Mouse (Mus musculus) heart, embryonic 11.5 days (tissue): ENCODE data around the gene Mfsd4a. TPM values are rescaled to one million over a fixed set of nuclear protein-coding genes. Genes with fewer than 3 reads are reported as not detected.

Experiments
- ATAC-seq: fragments of 200-750 bp; cut with Nextera tagmentation; replicated peaks from 2 replicates; pipeline ENCODE4 v1.8.0; 2017; ENCODE audit warnings: moderate library complexity; ENCODE audit not compliant: insufficient number of reproducible peaks, low FRiP score, low TSS enrichment
- H3K27ac ChIP-seq: fragments of 300-500 bp; sonication (generic); 2 replicates; pipeline ENCODE4 v1.5.1; 2014; ENCODE audit warnings: mild to moderate bottlenecking, low read depth, low read length
- H3K27me3 ChIP-seq: fragments of 300-500 bp; sonication (generic); 2 replicates; pipeline ENCODE4 v1.6.1; 2014; ENCODE audit warnings: mild to moderate bottlenecking, low read length, mixed read lengths; ENCODE audit not compliant: control insufficient read depth, insufficient read depth
- H3K36me3 ChIP-seq: fragments of 300-500 bp; sonication (generic); 2 replicates; pipeline ENCODE4 v1.6.1; 2014; ENCODE audit warnings: mild to moderate bottlenecking, low read length, moderate library complexity, mixed read lengths; ENCODE audit not compliant: control insufficient read depth, insufficient read depth
- H3K4me1 ChIP-seq: fragments of 300-500 bp; sonication (generic); 2 replicates; pipeline ENCODE4 v1.6.1; 2014; ENCODE audit warnings: low read length; ENCODE audit not compliant: control insufficient read depth, insufficient read depth
- H3K4me2 ChIP-seq: fragments of 300-500 bp; sonication (generic); 2 replicates; pipeline ENCODE4 v1.6.1; 2014; ENCODE audit warnings: mild to moderate bottlenecking, moderate library complexity
- H3K4me3 ChIP-seq: fragments of 300-500 bp; sonication (generic); 2 replicates; pipeline ENCODE4 v1.5.1; 2014; ENCODE audit warnings: low read depth, low read length
- H3K9ac ChIP-seq: fragments of 300-500 bp; sonication (generic); 2 replicates; pipeline ENCODE4 v1.6.1; 2014; ENCODE audit warnings: mild to moderate bottlenecking, low read depth, low read length, moderate library complexity
- H3K9me3 ChIP-seq: fragments of 300-500 bp; sonication (generic); replicated peaks from 2 replicates; pipeline ENCODE4 v1.6.1; 2016; ENCODE audit warnings: low read length; ENCODE audit not compliant: control insufficient read depth
- WGBS: fragments of 180-500 bp; shearing (Covaris S2); extraction: QIAGEN DNeasy Blood & Tissue Kit; methylation state at CpG from one replicate; pipeline ENCODE4 v1.1.7; 2014; ENCODE audit not compliant: insufficient replicate concordance; 5-methylcytosine and 5-hydroxymethylcytosine counted together
- polyA plus RNA-seq: library from polyadenylated mRNA; unstranded; fragments of >200 nt; fragmentation: Nextera tagmentation; extraction: Ambion mirVana; gene quantifications from 2 replicates; pipeline ENCODE4 v1.2.1, GENCODE M21; 2014

The Mfsd4a gene
- polyA plus RNA-seq, 1 experiment from 2014 or later = 8.1 TPM

GRCm38 (mm10) chr1:132085181-132086049, 17.6 kb upstream of the Mfsd4a start:
- no peak for ATAC-seq
- no peaks in the 10 kb centered on the region for H3K27me3 ChIP-seq
- H3K27ac ChIP-seq = no peak overlapping the region
- no peak overlapping the region for H3K9ac ChIP-seq
- no peaks in the 10 kb centered on the region for H3K36me3 ChIP-seq
- H3K4me2 ChIP-seq = no peak overlapping the region
- H3K4me3 ChIP-seq = no peak overlapping the region
- 70% methylated on average over 7 of the region's 7 CpGs for WGBS
- no peaks in the 10 kb centered on the region for H3K4me1 ChIP-seq
- H3K9me3 ChIP-seq = no peaks in the 10 kb centered on the region

GRCm38 (mm10) chr1:132078413-132078812, 10.6 kb upstream of the Mfsd4a start:
- H3K4me3 ChIP-seq = no peak overlapping the region
- no peak for ATAC-seq
- H3K9ac ChIP-seq = no peak overlapping the region
- H3K27ac ChIP-seq = no peak overlapping the region
- H3K4me2 ChIP-seq = no peak overlapping the region
- H3K27me3 ChIP-seq = no peaks in the 10 kb centered on the region
- no peaks in the 10 kb centered on the region for H3K9me3 ChIP-seq
- H3K36me3 ChIP-seq = no peaks in the 10 kb centered on the region
- 77% methylated on average over 2 of the region's 2 CpGs for WGBS
- H3K4me1 ChIP-seq = no peaks in the 10 kb centered on the region

- Histone ChIP-seq H3K27me3 (peaks cover 3% of the 10 kb centered on the region; the same call in 1 of the 2 replicates), H3K27ac (no peak overlapping the region), H3K4me1 (no peaks in the 10 kb centered on the region), H3K9ac (no peak overlapping the region), H3K9me3 (no peaks in the 10 kb centered on the region), H3K36me3 (no peaks in the 10 kb centered on the region), H3K4me3 (no peak overlapping the region), H3K4me2 (no peak overlapping the region)
- WGBS = 84% methylated on average over 10 of the region's 10 CpGs
- no peak for ATAC-seq
Observed at GRCm38 (mm10) chr1:132075576-132075975, 7.7 kb upstream of the Mfsd4a start.

DNA sequence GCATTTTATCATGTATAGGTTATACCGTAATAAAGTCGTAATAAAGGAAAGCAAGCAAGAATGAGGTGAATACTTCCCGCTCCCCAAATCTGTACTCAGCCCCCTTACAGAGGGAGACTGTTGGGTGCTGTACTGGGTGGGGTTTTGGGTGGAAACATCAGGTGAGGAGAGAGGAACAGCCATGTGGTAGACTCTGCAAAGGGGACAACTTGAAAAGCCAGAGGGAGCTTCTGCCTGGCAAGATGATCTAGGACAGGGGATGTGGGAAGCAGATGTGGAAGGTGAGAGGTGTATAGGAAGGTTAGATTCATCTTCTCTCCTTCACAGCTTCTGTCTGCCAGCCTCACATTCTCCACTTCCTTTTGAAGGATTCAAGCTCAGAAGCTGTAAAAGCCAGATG, 2.8 kb upstream of the Mfsd4a start:
- 81% methylated on average over 3 of the region's 3 CpGs for WGBS
- no peak for ATAC-seq

DNA sequence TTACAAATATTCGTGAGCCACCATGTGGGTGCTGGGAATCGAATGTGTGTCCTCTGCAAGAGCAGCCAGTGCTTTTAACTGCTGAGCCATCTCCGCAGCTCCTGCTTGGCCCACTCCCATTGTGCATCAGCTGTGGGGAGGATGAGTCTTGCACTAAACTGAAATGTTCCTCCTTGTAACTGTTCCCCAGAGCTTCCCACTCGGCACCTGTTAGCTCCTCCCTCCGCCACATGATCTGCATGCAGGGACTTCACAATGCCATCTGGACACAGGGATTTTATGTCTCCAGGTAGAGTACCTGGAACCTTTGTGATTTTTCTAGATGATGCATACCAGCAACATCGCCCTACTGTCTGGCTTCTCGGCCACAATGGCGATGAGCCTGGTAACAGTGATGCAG, 1.6 kb upstream of the Mfsd4a start:
- H3K4me1 ChIP-seq = peaks cover 8% of the 10 kb centered on the region
- no peak overlapping the region for H3K9ac ChIP-seq
- WGBS = 82% methylated on average over 8 of the region's 8 CpGs
- ATAC-seq = no peak
- H3K27me3 ChIP-seq = peaks cover 52% of the 10 kb centered on the region
- H3K36me3 ChIP-seq = no peaks in the 10 kb centered on the region
- no peak overlapping the region for H3K27ac ChIP-seq
- H3K4me3 ChIP-seq = no peak overlapping the region
- no peaks in the 10 kb centered on the region for H3K9me3 ChIP-seq
- H3K4me2 ChIP-seq = no peak overlapping the region

More for the DNA sequence above, 2.8 kb upstream of the Mfsd4a start:
- no peak overlapping the region for H3K9ac ChIP-seq
- peaks cover 8% of the 10 kb centered on the region for H3K4me1 ChIP-seq
- H3K4me3 ChIP-seq = no peak overlapping the region
- H3K4me2 ChIP-seq = no peak overlapping the region
- H3K36me3 ChIP-seq = no peaks in the 10 kb centered on the region
- peaks cover 42% of the 10 kb centered on the region for H3K27me3 ChIP-seq
- no peak overlapping the region for H3K27ac ChIP-seq
- H3K9me3 ChIP-seq = no peaks in the 10 kb centered on the region

DNA sequence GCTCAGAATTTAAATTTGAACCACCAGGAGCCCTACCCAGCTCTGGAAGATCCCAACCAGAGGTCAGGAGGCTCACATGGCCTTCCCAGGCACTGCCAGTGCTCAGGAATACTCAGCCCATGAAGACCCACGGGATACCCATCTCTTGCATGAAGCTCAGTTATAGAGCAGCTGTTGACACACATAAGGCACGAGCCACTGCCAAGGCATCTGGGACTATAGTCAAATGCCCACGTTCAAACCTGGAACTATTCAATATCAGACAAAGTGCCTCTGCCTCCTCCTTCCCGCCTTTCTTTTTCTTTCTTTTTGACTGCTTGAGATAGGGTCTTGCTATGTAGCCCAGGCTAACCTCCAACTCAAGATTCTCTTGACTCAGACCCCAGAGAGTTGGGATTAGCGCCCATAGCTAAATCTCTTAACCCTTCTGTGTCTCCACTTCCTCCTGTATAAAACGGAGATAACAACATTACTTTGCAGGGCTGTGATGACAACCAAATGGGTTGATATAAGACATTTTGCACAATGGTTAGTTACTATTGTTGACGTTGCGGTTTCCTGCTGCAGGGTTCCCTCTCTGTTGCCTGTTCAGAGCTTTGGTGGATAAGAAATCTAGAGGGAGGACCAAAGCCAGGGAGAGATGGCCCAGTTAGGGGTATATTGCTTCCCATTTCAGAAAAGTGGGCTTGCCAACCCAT, 2.2 kb downstream of the Mfsd4a start:
- Histone ChIP-seq H3K4me2 (no peak overlapping the region), H3K9me3 (no peaks in the 10 kb centered on the region), H3K4me1 (peaks cover 8% of the 10 kb centered on the region), H3K4me3 (no peak overlapping the region), H3K9ac (no peak overlapping the region), H3K27ac (no peak overlapping the region), H3K27me3 (peaks cover 49% of the 10 kb centered on the region), H3K36me3 (no peaks in the 10 kb centered on the region)
- WGBS = 62% methylated on average over 8 of the region's 8 CpGs
- no peak for ATAC-seq

- Histone ChIP-seq H3K4me2 (no peak overlapping the region), H3K36me3 (no peaks in the 10 kb centered on the region), H3K9ac (no peak overlapping the region), H3K9me3 (no peaks in the 10 kb centered on the region), H3K4me1 (peaks cover 8% of the 10 kb centered on the region), H3K4me3 (no peak overlapping the region), H3K27me3 (peaks cover 49% of the 10 kb centered on the region), H3K27ac (no peak overlapping the region)
- 58% methylated on average over 1 of the region's 1 CpGs for WGBS
- no peak for ATAC-seq
Observed at GRCm38 (mm10) chr1:132065001-132065400, 2.9 kb downstream of the Mfsd4a start.

DNA sequence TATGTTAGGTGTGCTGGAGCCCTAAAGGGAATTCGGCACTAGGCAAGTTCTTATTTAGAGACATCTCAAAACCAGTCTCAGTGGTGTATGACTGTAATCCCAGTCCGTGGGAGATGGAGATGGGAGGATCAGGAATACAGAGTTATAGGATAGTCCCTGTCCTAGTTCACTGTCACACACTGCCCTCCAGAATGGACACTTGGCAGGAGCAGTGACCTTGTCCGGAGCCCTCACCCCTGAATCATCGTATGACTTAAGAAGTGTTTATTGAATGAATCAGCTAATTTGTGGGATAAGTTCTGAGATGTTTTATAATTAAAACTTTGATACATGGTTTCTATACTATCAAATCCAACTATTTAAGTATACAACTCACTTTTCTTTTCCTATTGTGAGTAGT, 4.8 kb downstream of the Mfsd4a start:
- no peak overlapping the region for H3K4me3 ChIP-seq
- H3K36me3 ChIP-seq = no peaks in the 10 kb centered on the region
- WGBS = 72% methylated on average over 4 of the region's 4 CpGs
- no peak overlapping the region for H3K4me2 ChIP-seq
- H3K27ac ChIP-seq = no peak overlapping the region
- H3K27me3 ChIP-seq = peaks cover 32% of the 10 kb centered on the region
- peaks cover 8% of the 10 kb centered on the region for H3K4me1 ChIP-seq
- ATAC-seq = no peak
- no peaks in the 10 kb centered on the region for H3K9me3 ChIP-seq
- H3K9ac ChIP-seq = no peak overlapping the region
